Mouse (Mus musculus): ENCODE measurements at regions not wholly inside any gene's neighbourhood (a gene's known extent, or its start where the extent isn't known, plus 50 kb on each side); places are given as distances from the start of the nearest gene placed in this dataset.
"Not testable (repeated sequence)": the region's sequence is repeated elsewhere in the genome, so short reads cannot be mapped to it uniquely, and the experiment has no call there.

DNA sequence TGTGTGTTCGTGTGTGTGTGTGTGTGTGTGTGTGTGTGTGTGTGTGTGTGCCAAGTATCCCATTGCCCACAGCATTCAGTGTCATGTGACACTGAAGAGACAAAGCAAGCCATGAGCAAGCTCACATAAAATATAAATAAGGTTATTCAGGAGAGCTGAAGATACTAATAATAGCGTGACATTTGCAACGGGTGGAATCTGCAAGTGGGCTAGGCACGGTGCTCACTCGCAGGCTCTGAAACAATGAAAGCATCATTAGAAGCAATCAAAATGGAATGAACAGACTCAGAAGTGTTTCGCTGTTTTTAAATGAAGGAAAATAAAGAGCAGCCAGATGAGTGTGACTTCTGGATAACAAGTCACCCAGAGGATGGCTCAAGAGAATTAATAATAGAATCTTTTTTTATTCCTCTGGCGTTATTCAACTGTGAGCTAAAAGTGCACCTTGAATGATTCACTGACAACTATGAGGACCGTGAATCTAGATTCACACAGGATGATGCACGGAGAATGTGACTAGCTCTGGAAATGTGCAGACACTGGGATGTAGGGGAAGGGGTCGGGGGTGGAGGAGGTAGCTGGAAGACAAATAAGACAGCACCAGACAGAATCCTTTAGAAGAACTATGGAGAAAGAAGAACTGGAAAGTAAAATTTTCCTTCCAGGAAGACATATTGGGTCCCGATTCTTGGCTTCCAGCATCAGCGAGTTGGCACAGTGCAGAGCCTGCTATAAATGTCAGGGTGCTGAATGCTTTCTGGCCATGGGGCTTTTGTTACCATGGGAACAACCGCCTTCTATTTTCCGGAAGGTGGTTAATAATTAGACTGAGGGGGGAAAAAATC is 55.3 kb downstream of the Actbl2 start:
- H3K27me3 ChIP-seq (ENCODE audit: control insufficient read depth, insufficient read depth, low read length), result no peaks in the 10 kb centered on the region
- H3K4me3 ChIP-seq (ENCODE audit: control insufficient read depth, low read depth, low read length), result no peak overlapping the region
- H3K36me3 ChIP-seq (ENCODE audit: control insufficient read depth, insufficient read depth, low read length), result no peaks in the 10 kb centered on the region
- H3K27ac ChIP-seq (ENCODE audit: control insufficient read depth, insufficient read depth, low read depth, low read length), result no peak overlapping the region
- H3K4me1 ChIP-seq (ENCODE audit: control insufficient read depth, insufficient read depth, low read length), result no peaks in the 10 kb centered on the region
- no peak for TF ChIP-seq POLR2A (IDR thresholded peaks at IDR 0.05; ENCODE audit: control insufficient read depth, low read depth, low read length)

DNA sequence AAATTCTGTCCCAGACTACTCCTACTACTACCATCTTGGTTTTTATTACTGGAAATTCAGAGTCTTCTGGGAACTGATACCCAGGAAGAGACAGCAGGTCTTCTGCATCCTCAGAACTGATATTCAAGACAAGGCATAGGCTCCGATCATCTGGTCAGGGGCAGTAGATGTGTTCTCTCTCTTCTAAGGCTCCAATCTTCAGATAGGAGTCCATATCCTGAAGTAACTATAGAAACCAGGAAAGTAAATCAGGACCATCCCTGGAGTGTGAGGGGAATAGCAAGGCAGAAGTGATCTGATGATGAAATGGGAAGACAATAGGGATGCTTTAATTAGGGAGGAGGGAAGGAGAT is 55.9 kb downstream of the Actbl2 start:
- Histone ChIP-seq H3K4me1 (ENCODE audit: control insufficient read depth, insufficient read depth, low read length) (no peaks in the 10 kb centered on the region), H3K27me3 (ENCODE audit: control insufficient read depth, insufficient read depth, low read length) (no peaks in the 10 kb centered on the region), H3K36me3 (ENCODE audit: control insufficient read depth, insufficient read depth, low read length) (no peaks in the 10 kb centered on the region), H3K27ac (ENCODE audit: control insufficient read depth, insufficient read depth, low read depth, low read length) (no peak overlapping the region), H3K4me3 (ENCODE audit: control insufficient read depth, low read depth, low read length) (no peak overlapping the region)
- TF ChIP-seq POLR2A (IDR thresholded peaks at IDR 0.05; ENCODE audit: control insufficient read depth, low read depth, low read length) (no peak), CTCF (IDR thresholded peaks at IDR 0.05; ENCODE audit: control insufficient read depth, insufficient read depth, insufficient replicate concordance, low read depth, low read length) (no peak)

DNA sequence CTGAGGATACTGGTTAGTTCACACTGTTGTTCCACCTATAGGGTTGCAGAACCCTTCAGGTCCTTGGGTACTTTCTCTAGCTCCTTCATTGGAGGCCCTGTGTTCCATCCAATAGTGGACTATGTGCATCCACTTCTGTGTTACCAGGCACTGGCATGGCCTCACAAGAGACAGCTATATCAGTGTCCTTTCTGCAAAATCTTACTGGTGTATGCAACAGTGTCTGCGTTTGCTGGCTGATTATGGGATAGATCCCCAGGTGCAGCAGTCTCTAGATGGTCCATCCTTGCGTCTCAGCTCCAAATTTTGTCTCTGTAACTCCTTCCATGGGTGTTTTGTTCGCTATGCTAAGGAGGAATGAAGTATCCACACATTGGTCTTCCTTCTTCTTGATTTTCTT is 58.7 kb downstream of the Actbl2 start:
- not testable (repeated sequence) for H3K4me1 ChIP-seq (ENCODE audit: control insufficient read depth, insufficient read depth, low read length); H3K4me3 ChIP-seq (ENCODE audit: control insufficient read depth, low read depth, low read length); H3K27me3 ChIP-seq (ENCODE audit: control insufficient read depth, insufficient read depth, low read length); H3K36me3 ChIP-seq (ENCODE audit: control insufficient read depth, insufficient read depth, low read length); H3K27ac ChIP-seq (ENCODE audit: control insufficient read depth, insufficient read depth, low read depth, low read length)

DNA sequence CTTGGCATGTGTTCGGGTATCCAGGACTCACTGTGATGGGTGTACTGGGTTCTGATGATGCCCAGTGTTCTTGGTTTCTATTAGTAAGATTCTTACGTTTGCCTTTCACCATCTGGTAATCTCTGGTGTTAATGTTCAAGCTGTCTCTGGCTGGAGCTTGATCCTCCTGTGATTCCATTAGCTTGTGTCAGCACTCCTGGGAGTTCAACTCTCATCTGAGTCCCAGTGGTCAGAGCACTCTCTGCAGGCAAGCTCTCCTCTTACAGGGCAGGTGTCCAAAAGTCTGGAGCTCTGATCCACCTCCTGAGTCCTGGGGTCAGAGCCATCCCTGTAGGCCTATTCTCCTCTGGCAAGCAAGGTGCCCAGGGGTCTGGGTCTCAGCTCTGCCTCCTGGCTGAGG is 63.1 kb downstream of the Actbl2 start:
- H3K4me3 ChIP-seq (ENCODE audit: control insufficient read depth, low read depth, low read length); H3K27ac ChIP-seq (ENCODE audit: control insufficient read depth, insufficient read depth, low read depth, low read length); H3K4me1 ChIP-seq (ENCODE audit: control insufficient read depth, insufficient read depth, low read length); H3K36me3 ChIP-seq (ENCODE audit: control insufficient read depth, insufficient read depth, low read length); H3K27me3 ChIP-seq (ENCODE audit: control insufficient read depth, insufficient read depth, low read length): not testable (repeated sequence)

DNA sequence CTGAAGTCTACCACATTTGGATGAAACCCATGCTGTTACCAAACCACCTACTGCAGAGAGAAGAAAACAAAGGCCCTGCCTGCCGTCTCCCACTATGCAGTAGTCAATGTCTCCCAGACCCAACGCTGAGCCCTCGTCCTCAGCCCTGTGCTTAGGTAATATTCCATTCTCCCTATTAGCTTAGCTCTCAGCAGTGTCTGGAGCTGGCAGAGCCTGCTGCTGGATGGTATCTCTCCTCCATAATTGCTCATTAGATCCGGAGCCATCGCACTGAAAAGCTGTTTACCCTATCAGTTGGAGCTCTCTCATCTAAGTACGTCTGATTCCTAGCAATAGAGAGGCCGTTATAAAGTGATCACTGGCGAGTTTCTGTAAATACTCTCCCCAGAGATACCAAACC is 68.4 kb downstream of the Actbl2 start:
- Histone ChIP-seq H3K36me3 (ENCODE audit: control insufficient read depth, insufficient read depth, low read length) (no peaks in the 10 kb centered on the region), H3K27me3 (ENCODE audit: control insufficient read depth, insufficient read depth, low read length) (no peaks in the 10 kb centered on the region), H3K4me1 (ENCODE audit: control insufficient read depth, insufficient read depth, low read length) (no peaks in the 10 kb centered on the region), H3K4me3 (ENCODE audit: control insufficient read depth, low read depth, low read length) (no peak overlapping the region), H3K27ac (ENCODE audit: control insufficient read depth, insufficient read depth, low read depth, low read length) (no peak overlapping the region)
- TF ChIP-seq POLR2A (IDR thresholded peaks at IDR 0.05; ENCODE audit: control insufficient read depth, low read depth, low read length), result no peak
- no peak for TF ChIP-seq CTCF (IDR thresholded peaks at IDR 0.05; ENCODE audit: control insufficient read depth, insufficient read depth, insufficient replicate concordance, low read depth, low read length)

DNA sequence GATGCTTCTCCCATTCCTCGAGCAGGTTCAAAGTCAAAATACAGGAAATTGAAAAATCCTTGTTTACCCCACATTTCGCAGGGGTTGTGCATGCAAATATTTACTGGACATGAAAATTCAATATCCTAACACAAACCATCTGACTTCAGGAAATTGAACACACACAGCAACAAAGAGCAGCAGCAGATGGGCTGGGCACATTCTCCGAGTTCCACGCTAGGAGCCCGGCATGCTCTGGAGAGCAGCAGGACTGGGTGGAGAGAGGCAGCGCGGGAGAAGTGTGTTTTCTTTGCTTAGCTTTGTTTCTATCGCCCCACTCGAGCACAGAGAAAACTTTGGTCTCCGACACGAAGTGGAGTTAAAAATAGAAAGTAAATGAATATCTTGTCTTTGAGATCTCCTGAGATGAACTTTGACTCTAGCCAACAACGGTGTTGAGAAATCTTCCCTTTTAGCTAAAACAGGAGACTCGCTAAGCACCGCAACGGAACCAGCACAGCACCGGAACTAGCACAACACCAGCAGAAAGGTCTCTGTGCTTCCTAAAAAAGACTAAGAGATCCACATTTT is 71.4 kb downstream of the Actbl2 start:
- H3K27ac ChIP-seq (ENCODE audit: control insufficient read depth, insufficient read depth, low read depth, low read length), result no peak overlapping the region
- H3K4me3 ChIP-seq (ENCODE audit: control insufficient read depth, low read depth, low read length), result no peak overlapping the region
- no peaks in the 10 kb centered on the region for H3K36me3 ChIP-seq (ENCODE audit: control insufficient read depth, insufficient read depth, low read length)
- H3K27me3 ChIP-seq (ENCODE audit: control insufficient read depth, insufficient read depth, low read length), result no peaks in the 10 kb centered on the region
- no peak for TF ChIP-seq POLR2A (IDR thresholded peaks at IDR 0.05; ENCODE audit: control insufficient read depth, low read depth, low read length)
- no peak for TF ChIP-seq CTCF (IDR thresholded peaks at IDR 0.05; ENCODE audit: control insufficient read depth, insufficient read depth, insufficient replicate concordance, low read depth, low read length)
- H3K4me1 ChIP-seq (ENCODE audit: control insufficient read depth, insufficient read depth, low read length), result no peaks in the 10 kb centered on the region

DNA sequence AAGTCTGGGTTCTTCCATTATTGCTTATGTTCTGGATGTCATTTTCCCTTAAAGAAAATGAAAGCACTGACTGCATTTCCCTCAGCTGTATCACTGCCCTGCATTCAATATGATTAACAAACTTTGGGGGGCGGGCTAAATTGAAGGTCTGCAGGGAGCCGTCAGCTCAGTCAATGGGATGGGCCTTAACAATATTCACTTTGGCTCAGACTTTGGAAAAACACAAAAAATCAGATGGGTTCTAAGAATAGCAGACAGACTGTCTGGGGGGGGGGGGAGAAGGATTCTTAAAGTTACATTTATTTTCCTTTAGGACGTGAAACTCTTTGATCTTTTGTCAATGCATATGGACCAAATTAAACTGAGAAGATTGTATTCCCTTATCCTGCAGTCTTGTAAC is 78.2 kb downstream of the Actbl2 start:
- H3K4me1 ChIP-seq (ENCODE audit: control insufficient read depth, insufficient read depth, low read length), result no peaks in the 10 kb centered on the region
- no peaks in the 10 kb centered on the region for H3K27me3 ChIP-seq (ENCODE audit: control insufficient read depth, insufficient read depth, low read length)
- TF ChIP-seq POLR2A (IDR thresholded peaks at IDR 0.05; ENCODE audit: control insufficient read depth, low read depth, low read length) (no peak), CTCF (IDR thresholded peaks at IDR 0.05; ENCODE audit: control insufficient read depth, insufficient read depth, insufficient replicate concordance, low read depth, low read length) (no peak)
- no peak overlapping the region for H3K27ac ChIP-seq (ENCODE audit: control insufficient read depth, insufficient read depth, low read depth, low read length)
- no peaks in the 10 kb centered on the region for H3K36me3 ChIP-seq (ENCODE audit: control insufficient read depth, insufficient read depth, low read length)
- H3K4me3 ChIP-seq (ENCODE audit: control insufficient read depth, low read depth, low read length), result no peak overlapping the region

DNA sequence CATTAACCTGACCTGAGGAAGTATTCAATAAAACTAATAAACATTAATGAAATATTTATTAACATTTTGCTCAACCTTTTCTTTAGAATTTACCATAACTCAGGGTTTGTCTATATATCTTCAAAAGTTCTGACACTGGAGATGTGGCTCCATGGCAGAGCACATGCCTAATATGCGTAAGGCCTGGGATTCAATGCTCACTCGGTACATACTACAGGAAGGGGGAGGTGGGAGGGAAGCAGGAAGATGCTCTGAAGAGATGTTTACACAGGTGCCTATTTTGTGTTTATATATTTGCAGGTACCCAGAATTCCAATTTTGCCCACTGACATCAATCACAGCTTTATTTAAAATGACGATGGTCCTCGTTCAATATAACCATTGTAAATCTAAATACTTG is 79.0 kb downstream of the Actbl2 start:
- no peak overlapping the region for H3K27ac ChIP-seq (ENCODE audit: control insufficient read depth, insufficient read depth, low read depth, low read length)
- H3K27me3 ChIP-seq (ENCODE audit: control insufficient read depth, insufficient read depth, low read length), result no peaks in the 10 kb centered on the region
- TF ChIP-seq CTCF (IDR thresholded peaks at IDR 0.05; ENCODE audit: control insufficient read depth, insufficient read depth, insufficient replicate concordance, low read depth, low read length), result no peak
- TF ChIP-seq POLR2A (IDR thresholded peaks at IDR 0.05; ENCODE audit: control insufficient read depth, low read depth, low read length), result no peak
- no peaks in the 10 kb centered on the region for H3K4me1 ChIP-seq (ENCODE audit: control insufficient read depth, insufficient read depth, low read length)
- no peaks in the 10 kb centered on the region for H3K36me3 ChIP-seq (ENCODE audit: control insufficient read depth, insufficient read depth, low read length)
- H3K4me3 ChIP-seq (ENCODE audit: control insufficient read depth, low read depth, low read length), result no peak overlapping the region
